Mouse (Mus musculus) midbrain, embryonic 12.5 days (tissue): Measurements from ENCODE around the gene Card9. TPM values are rescaled to one million over a fixed set of nuclear protein-coding genes. Genes with fewer than 3 reads are reported as not detected.

Source experiments
- ATAC-seq: fragments of 200-750 bp; cut with Nextera tagmentation; 2 replicates; pipeline ENCODE4 v1.8.0; 2017; ENCODE audit warnings: low read depth, moderate TSS enrichment, moderate library complexity; ENCODE audit not compliant: low FRiP score
- H3K27ac ChIP-seq: fragments of 300-500 bp; sonication (generic); replicated peaks from 2 replicates; pipeline ENCODE4 v1.5.1; 2016; ENCODE audit warnings: mild to moderate bottlenecking
- H3K27me3 ChIP-seq: fragments of 300-500 bp; sonication (generic); 2 replicates; pipeline ENCODE4 v1.6.1; 2016; ENCODE audit warnings: mild to moderate bottlenecking
- H3K36me3 ChIP-seq: fragments of 300-500 bp; sonication (generic); 2 replicates; pipeline ENCODE4 v1.6.1; 2016
- H3K4me1 ChIP-seq: fragments of 300-500 bp; sonication (generic); 2 replicates; pipeline ENCODE4 v1.6.1; 2016
- H3K4me2 ChIP-seq: fragments of 300-500 bp; sonication (generic); replicated peaks from 2 replicates; pipeline ENCODE4 v1.6.1; 2016; ENCODE audit warnings: mild to moderate bottlenecking, moderate library complexity
- H3K4me3 ChIP-seq: fragments of 300-500 bp; sonication (generic); 2 replicates; pipeline ENCODE4 v1.5.1; 2016; ENCODE audit warnings: mild to moderate bottlenecking
- H3K9ac ChIP-seq: fragments of 300-500 bp; sonication (generic); replicated peaks from 2 replicates; pipeline ENCODE4 v1.6.1; 2016; ENCODE audit warnings: mild to moderate bottlenecking, moderate library complexity
- H3K9me3 ChIP-seq: fragments of 300-500 bp; sonication (generic); 2 replicates; pipeline ENCODE4 v1.6.1; 2016; ENCODE audit warnings: mild to moderate bottlenecking
- WGBS: fragments of 180-500 bp; shearing (Covaris S2); methylation state at CpG from one replicate; pipeline ENCODE4 v1.1.7; 2016; 5-methylcytosine and 5-hydroxymethylcytosine counted together
- polyA plus RNA-seq: library from polyadenylated mRNA; unstranded; fragments of >200 nt; fragmentation: Nextera tagmentation; extraction: Ambion mirVana; gene quantifications from 2 replicates; pipeline ENCODE4 v1.2.1, GENCODE M21; 2016

The Card9 gene
- polyA plus RNA-seq = 2.0 and 2.1 TPM in 2 replicates

DNA sequence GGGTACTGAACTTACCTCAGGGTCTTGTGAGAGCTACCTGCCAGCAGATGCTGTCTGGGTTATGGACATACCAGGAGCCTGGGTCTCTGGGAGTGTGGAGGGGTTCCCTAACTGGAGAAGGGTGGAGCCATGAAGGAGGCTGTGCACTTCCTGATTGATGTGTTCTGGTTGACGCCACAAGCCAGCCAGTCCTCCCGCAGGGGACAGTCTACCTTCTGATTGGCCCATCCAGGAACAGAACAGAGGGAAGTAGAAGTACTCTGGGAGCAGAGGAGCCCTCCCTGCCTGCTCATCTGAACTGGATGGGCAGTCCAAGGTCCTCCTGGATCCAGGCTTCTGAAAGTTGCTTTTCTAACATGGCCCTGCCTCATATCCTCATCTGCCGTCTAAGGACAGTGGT lies at the start of gene Card9:
Card9 (minus strand) TSS at position 147 of the 400 bp plus-strand sequence.
- H3K4me1 ChIP-seq = no peaks in the 10 kb centered on the region
- H3K27me3 ChIP-seq = no peaks in the 10 kb centered on the region
- H3K27ac ChIP-seq = no peak within 1 kb of the TSS
- WGBS = 67% methylated on average over 3 of the region's 3 CpGs
- H3K9ac ChIP-seq = no peak within 1 kb of the TSS
- peaks cover 31% of the 10 kb centered on the region for H3K36me3 ChIP-seq
- H3K4me3 ChIP-seq = no peak within 1 kb of the TSS
- H3K4me2 ChIP-seq = no peak within 1 kb of the TSS
- H3K9me3 ChIP-seq = no peaks in the 10 kb centered on the region
- ATAC-seq = no peak

DNA sequence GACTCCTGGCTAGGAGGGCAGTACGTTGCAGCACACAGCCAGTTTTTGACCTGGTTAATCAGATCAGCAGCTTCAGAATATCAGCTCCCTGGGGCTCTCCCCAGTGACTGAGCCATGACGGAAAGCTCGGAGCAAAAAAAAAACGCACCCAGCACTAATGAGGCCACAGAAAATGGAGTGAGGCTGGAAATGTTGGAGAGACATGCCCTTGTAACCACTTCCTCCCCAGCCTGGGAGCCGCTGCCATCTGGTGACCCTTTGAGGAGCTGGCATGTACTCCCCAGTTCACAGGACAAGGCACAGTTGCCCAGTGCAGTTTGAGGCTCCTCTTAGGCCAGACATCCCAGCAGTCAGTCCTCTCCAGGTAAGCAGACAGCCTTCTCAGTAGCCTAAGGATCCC lies 49.4 kb upstream of the Card9 start:
- no peak for ATAC-seq

GRCm38 (mm10) chr2:26409362-26409761 lies 48.6 kb upstream of the Card9 start:
- Histone ChIP-seq H3K9ac (peak overlapping the region; percentile 90), H3K9me3 (no peaks in the 10 kb centered on the region), H3K4me3 (peak overlapping the region; percentile 91), H3K4me1 (peaks cover 33% of the 10 kb centered on the region), H3K36me3 (peaks cover 54% of the 10 kb centered on the region), H3K4me2 (peak overlapping the region; percentile 95; the same call in 1 of the 2 replicates), H3K27me3 (no peaks in the 10 kb centered on the region), H3K27ac (no peak overlapping the region)
- 63% methylated on average over 3 of the region's 3 CpGs for WGBS
- ATAC-seq = peak; percentile 25; the same call in 1 of the 2 replicates

More for the DNA sequence above, 49.4 kb upstream of the Card9 start:
- Histone ChIP-seq H3K27ac (no peak overlapping the region), H3K9ac (no peak overlapping the region), H3K4me2 (no peak overlapping the region), H3K27me3 (no peaks in the 10 kb centered on the region), H3K4me3 (no peak overlapping the region), H3K9me3 (no peaks in the 10 kb centered on the region), H3K36me3 (peaks cover 58% of the 10 kb centered on the region), H3K4me1 (peaks cover 33% of the 10 kb centered on the region)
- 66% methylated on average over 5 of the region's 5 CpGs for WGBS

- Histone ChIP-seq H3K9ac (peak within 1 kb of the TSS; percentile 90), H3K4me1 (peaks cover 33% of the 10 kb centered on the region), H3K9me3 (no peaks in the 10 kb centered on the region), H3K27me3 (no peaks in the 10 kb centered on the region), H3K36me3 (peaks cover 48% of the 10 kb centered on the region), H3K27ac (peak within 1 kb of the TSS; percentile 76), H3K4me3 (peak within 1 kb of the TSS; percentile 91), H3K4me2 (peak within 1 kb of the TSS; percentile 95)
- peak; percentile 96 for ATAC-seq
- WGBS = under 1% methylated on average over 55 of the region's 57 CpGs
Observed at GRCm38 (mm10) chr2:26408515-26409356, 48.0 kb upstream of the Card9 start, which contains the start of gene Inpp5e. TSS of gene Inpp5e (minus strand) at chr2:26409203.

GRCm38 (mm10) chr2:26403306-26403705 lies 42.6 kb upstream of the Card9 start:
- H3K36me3 ChIP-seq = peaks cover 51% of the 10 kb centered on the region

GRCm38 (mm10) chr2:26402265-26402664 lies 41.5 kb upstream of the Card9 start:
- H3K27ac ChIP-seq = no peak overlapping the region
- ATAC-seq = no peak
- H3K27me3 ChIP-seq = no peaks in the 10 kb centered on the region
- no peak overlapping the region for H3K4me2 ChIP-seq
- no peaks in the 10 kb centered on the region for H3K9me3 ChIP-seq
- H3K4me3 ChIP-seq = no peak overlapping the region
- H3K9ac ChIP-seq = no peak overlapping the region
- H3K36me3 ChIP-seq = peaks cover 60% of the 10 kb centered on the region
- peaks cover 20% of the 10 kb centered on the region for H3K4me1 ChIP-seq
- whole genome bisulfite sequencing = 92% methylated on average over 1 of the region's 1 CpGs

More at GRCm38 (mm10) chr2:26403306-26403705, 42.6 kb upstream of the Card9 start:
- no peak overlapping the region for H3K9ac ChIP-seq
- H3K27ac ChIP-seq = no peak overlapping the region
- H3K4me3 ChIP-seq = no peak overlapping the region
- H3K4me1 ChIP-seq = peaks cover 30% of the 10 kb centered on the region
- no peaks in the 10 kb centered on the region for H3K9me3 ChIP-seq
- WGBS = 81% methylated on average over 8 of the region's 8 CpGs
- H3K4me2 ChIP-seq = no peak overlapping the region
- ATAC-seq = no peak
- no peaks in the 10 kb centered on the region for H3K27me3 ChIP-seq

GRCm38 (mm10) chr2:26401023-26401422 lies 40.3 kb upstream of the Card9 start:
- Histone ChIP-seq H3K27ac (no peak overlapping the region), H3K9me3 (no peaks in the 10 kb centered on the region), H3K36me3 (peaks cover 72% of the 10 kb centered on the region), H3K9ac (no peak overlapping the region), H3K27me3 (no peaks in the 10 kb centered on the region), H3K4me2 (no peak overlapping the region), H3K4me1 (peaks cover 7% of the 10 kb centered on the region), H3K4me3 (no peak overlapping the region)
- 89% methylated on average over 4 of the region's 4 CpGs for WGBS
- ATAC-seq = no peak

DNA sequence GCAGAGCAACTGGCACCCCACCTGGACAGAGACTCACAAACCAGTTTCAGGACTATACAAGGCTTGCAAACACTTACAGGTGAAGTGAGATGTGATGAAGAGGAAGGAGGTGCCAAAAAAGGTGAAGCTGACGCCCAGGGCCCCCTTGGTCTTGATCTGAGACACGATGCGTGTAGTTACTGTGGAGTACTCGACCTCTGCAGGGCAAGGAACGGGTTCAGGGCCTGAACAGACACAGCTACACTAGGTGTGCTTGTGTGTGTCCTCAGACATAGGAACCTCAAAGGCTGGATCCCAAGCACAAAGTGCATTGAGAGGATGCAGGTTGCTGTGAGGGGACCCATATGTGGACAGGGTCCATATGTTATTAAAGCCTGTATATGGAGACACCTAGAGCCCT lies 39.6 kb upstream of the Card9 start:
- no peak for ATAC-seq

GRCm38 (mm10) chr2:26399647-26400046 lies 38.9 kb upstream of the Card9 start:
- Histone ChIP-seq H3K4me1 (no peaks in the 10 kb centered on the region), H3K9ac (no peak overlapping the region), H3K4me3 (no peak overlapping the region), H3K36me3 (peaks cover 78% of the 10 kb centered on the region), H3K27me3 (no peaks in the 10 kb centered on the region), H3K9me3 (no peaks in the 10 kb centered on the region), H3K27ac (no peak overlapping the region), H3K4me2 (no peak overlapping the region)
- ATAC-seq = no peak
- WGBS = 91% methylated on average over 5 of the region's 5 CpGs

More for the DNA sequence above, 39.6 kb upstream of the Card9 start:
- Histone ChIP-seq H3K9me3 (no peaks in the 10 kb centered on the region), H3K4me3 (no peak overlapping the region), H3K27ac (no peak overlapping the region), H3K27me3 (no peaks in the 10 kb centered on the region), H3K36me3 (peaks cover 75% of the 10 kb centered on the region), H3K4me1 (peaks cover under 1% of the 10 kb centered on the region; the same call in 1 of the 2 replicates), H3K9ac (no peak overlapping the region), H3K4me2 (no peak overlapping the region)
- 92% methylated on average over 5 of the region's 5 CpGs for WGBS

DNA sequence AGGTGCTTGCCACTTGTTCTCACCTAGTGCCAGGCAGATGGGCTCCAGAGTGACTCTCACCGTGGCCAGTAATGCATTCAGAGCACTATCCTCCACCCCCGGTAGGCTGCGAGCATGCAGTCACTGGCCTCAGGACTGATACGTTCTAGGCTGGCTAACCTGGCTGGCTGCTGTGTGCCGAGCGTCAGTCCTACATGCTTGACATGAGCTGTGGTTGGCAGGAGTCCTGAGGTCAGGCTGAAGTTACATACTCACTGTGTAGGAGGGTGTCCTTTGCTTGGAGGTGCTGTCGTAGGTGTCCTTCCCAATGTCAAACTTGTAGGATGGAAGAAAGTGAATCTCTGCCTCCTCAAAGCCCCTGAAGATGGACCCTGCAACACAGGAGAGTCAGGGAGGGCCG lies 38.3 kb upstream of the Card9 start:
- Histone ChIP-seq H3K9me3 (no peaks in the 10 kb centered on the region), H3K4me1 (no peaks in the 10 kb centered on the region), H3K27ac (no peak overlapping the region), H3K27me3 (no peaks in the 10 kb centered on the region), H3K4me2 (no peak overlapping the region), H3K36me3 (peaks cover 84% of the 10 kb centered on the region), H3K4me3 (no peak overlapping the region), H3K9ac (no peak overlapping the region)
- no peak for ATAC-seq
- WGBS = 90% methylated on average over 8 of the region's 8 CpGs

DNA sequence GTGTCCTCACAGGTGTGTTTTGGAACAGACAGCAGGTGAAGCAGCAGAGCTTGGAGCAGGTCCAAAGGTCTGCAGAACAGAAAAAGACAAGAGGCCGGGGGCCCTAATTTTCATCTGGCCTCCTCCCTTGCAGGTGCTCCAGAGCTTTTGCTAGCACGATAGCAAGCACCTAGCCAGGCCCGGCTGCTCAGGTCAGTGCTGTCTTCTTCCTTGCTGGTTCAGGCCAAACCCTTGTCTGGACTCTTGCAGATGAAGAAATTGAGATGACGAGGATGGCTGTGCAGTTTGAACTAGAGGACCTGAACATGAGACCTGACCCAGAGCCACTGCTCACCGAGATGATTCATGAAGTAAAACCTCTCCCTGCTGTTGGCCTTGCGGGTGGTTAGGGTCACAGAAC lies 30.9 kb upstream of the Card9 start:
- H3K9ac ChIP-seq = no peak overlapping the region
- H3K4me3 ChIP-seq = no peak overlapping the region
- H3K4me2 ChIP-seq = no peak overlapping the region
- peaks cover 21% of the 10 kb centered on the region for H3K4me1 ChIP-seq
- H3K27me3 ChIP-seq = no peaks in the 10 kb centered on the region
- no peaks in the 10 kb centered on the region for H3K9me3 ChIP-seq
- no peak for ATAC-seq
- 94% methylated on average over 6 of the region's 6 CpGs for WGBS
- no peak overlapping the region for H3K27ac ChIP-seq
- peaks cover 74% of the 10 kb centered on the region for H3K36me3 ChIP-seq

- no peak overlapping the region for H3K9ac ChIP-seq
- no peak for ATAC-seq
- no peak overlapping the region for H3K4me2 ChIP-seq
- 91% methylated on average over 3 of the region's 3 CpGs for WGBS
- H3K4me1 ChIP-seq = peaks cover 21% of the 10 kb centered on the region
- H3K27ac ChIP-seq = no peak overlapping the region
- no peaks in the 10 kb centered on the region for H3K27me3 ChIP-seq
- H3K36me3 ChIP-seq = peaks cover 74% of the 10 kb centered on the region
- H3K9me3 ChIP-seq = no peaks in the 10 kb centered on the region
- no peak overlapping the region for H3K4me3 ChIP-seq
Observed at GRCm38 (mm10) chr2:26390954-26391353, 30.2 kb upstream of the Card9 start.
